Mouse (Mus musculus) layer of hippocampus, adult 8-10 months (tissue): ENCODE results near the gene Mon1b. TPM values are rescaled to one million over a fixed set of nuclear protein-coding genes. Genes with fewer than 3 reads are reported as not detected.

Source experiments
- DNase-seq, 2 experiments: peaks; one replicate each; pipeline ENCODE4 v3.0.0; 2022; ENCODE audit warnings: low spot score in 2 of 2
- total RNA-seq, 4 experiments: library from RNA; stranded (reverse); gene quantifications; 2 replicates each; pipeline ENCODE4 v1.2.4; 2022

Gene Mon1b
- 10 to 100 TPM; 21.5 to 24.3 (median 23.7) TPM for total RNA-seq

GRCm38 (mm10) chr8:113634670-113635591 is at the start of gene Mon1b:
Gene Mon1b (plus strand): TSS chr8:113635587.
- peak; percentile 98 to 99 for DNase-seq

- no peak for DNase-seq
These were observed 37.0 kb upstream of the Mon1b start for GRCm38 (mm10) chr8:113598401-113598800.

- peak in 1 of 2 experiments; percentile 31 for DNase-seq
These were observed 2.8 kb upstream of the Mon1b start for GRCm38 (mm10) chr8:113632634-113633033.

GRCm38 (mm10) chr8:113634161-113634560 is 1.2 kb upstream of the Mon1b start:
- DNase-seq: no peak

- no peak for DNase-seq
These were observed 349 bp downstream of the Mon1b start for GRCm38 (mm10) chr8:113635592-113636279.

GRCm38 (mm10) chr8:113636280-113636628 is 867 bp downstream of the Mon1b start:
- DNase-seq: no peak

- DNase-seq: no peak
These were observed 5.0 kb downstream of the Mon1b start for GRCm38 (mm10) chr8:113640357-113640756.

GRCm38 (mm10) chr8:113642926-113643325 is 7.5 kb downstream of the Mon1b start, which contains the start of gene Syce1l:
Gene Syce1l (plus strand): TSS chr8:113643213.
- DNase-seq: no peak

- DNase-seq: no peak
These were observed 8.3 kb downstream of the Mon1b start for GRCm38 (mm10) chr8:113643479-113644210.

- DNase-seq: no peak
These were observed 9.8 kb downstream of the Mon1b start for GRCm38 (mm10) chr8:113645220-113645619.

GRCm38 (mm10) chr8:113652450-113652849 is 17.1 kb downstream of the Mon1b start:
- DNase-seq: no peak

GRCm38 (mm10) chr8:113653151-113653550 is 17.8 kb downstream of the Mon1b start:
- no peak for DNase-seq

GRCm38 (mm10) chr8:113656154-113656553 is 20.8 kb downstream of the Mon1b start:
- DNase-seq: no peak

- no peak for DNase-seq
These were observed 21.4 kb downstream of the Mon1b start for GRCm38 (mm10) chr8:113656681-113657298.

GRCm38 (mm10) chr8:113660128-113660527 is 24.7 kb downstream of the Mon1b start:
- DNase-seq: no peak

- peak; percentile 82 to 88 for DNase-seq
These were observed 29.2 kb downstream of the Mon1b start for GRCm38 (mm10) chr8:113664544-113664943.

GRCm38 (mm10) chr8:113665036-113665435 is 29.6 kb downstream of the Mon1b start:
- no peak for DNase-seq

- no peak for DNase-seq
These were observed 30.6 kb downstream of the Mon1b start for GRCm38 (mm10) chr8:113665951-113666350.

- no peak for DNase-seq
These were observed 31.5 kb downstream of the Mon1b start for GRCm38 (mm10) chr8:113666714-113667432.

GRCm38 (mm10) chr8:113669924-113670323 is 34.5 kb downstream of the Mon1b start:
- no peak for DNase-seq
